Mouse (Mus musculus): Measurements from ENCODE around the gene Ryr3.

Ryr3 gene

GRCm38 (mm10) chr2:112767665-112768064, 449.2 kb downstream of the Ryr3 start:
- no peak for DNase-seq

GRCm38 (mm10) chr2:112765046-112765445, 451.9 kb downstream of the Ryr3 start:
- peak; percentile 9 for DNase-seq

GRCm38 (mm10) chr2:112764274-112764673, 452.6 kb downstream of the Ryr3 start:
- no peak for DNase-seq

- no peak for DNase-seq
Observed at GRCm38 (mm10) chr2:112762006-112762405, 454.9 kb downstream of the Ryr3 start.

- DNase-seq = no peak
Observed at GRCm38 (mm10) chr2:112761196-112761913, 455.5 kb downstream of the Ryr3 start.

- DNase-seq = no peak
Observed at GRCm38 (mm10) chr2:112760692-112761091, 456.2 kb downstream of the Ryr3 start.

GRCm38 (mm10) chr2:112759678-112760077, 457.2 kb downstream of the Ryr3 start:
- no peak for DNase-seq

- DNase-seq = no peak
Observed at GRCm38 (mm10) chr2:112758732-112759131, 458.2 kb downstream of the Ryr3 start.

- DNase-seq = no peak
Observed at GRCm38 (mm10) chr2:112753316-112753715, 463.6 kb downstream of the Ryr3 start.

- no peak for DNase-seq
Observed at GRCm38 (mm10) chr2:112751416-112751815, 465.5 kb downstream of the Ryr3 start.

GRCm38 (mm10) chr2:112748532-112748931, 468.4 kb downstream of the Ryr3 start:
- no peak for DNase-seq

- no peak for DNase-seq
Observed at GRCm38 (mm10) chr2:112732942-112733341, 484.0 kb downstream of the Ryr3 start.

- no peak for DNase-seq
Observed at GRCm38 (mm10) chr2:112727842-112728241, 489.1 kb downstream of the Ryr3 start.

- DNase-seq = no peak
Observed at GRCm38 (mm10) chr2:112721217-112721616, 495.7 kb downstream of the Ryr3 start.

GRCm38 (mm10) chr2:112720715-112721114, 496.2 kb downstream of the Ryr3 start:
- no peak for DNase-seq

GRCm38 (mm10) chr2:112714648-112715047, 502.2 kb downstream of the Ryr3 start:
- no peak for DNase-seq

GRCm38 (mm10) chr2:112681817-112682216, 535.1 kb downstream of the Ryr3 start:
- no peak for DNase-seq

GRCm38 (mm10) chr2:112677246-112677645, 539.6 kb downstream of the Ryr3 start:
- DNase-seq = no peak

GRCm38 (mm10) chr2:112676721-112677120, 540.2 kb downstream of the Ryr3 start:
- DNase-seq = no peak

- DNase-seq = no peak
Observed at GRCm38 (mm10) chr2:112676175-112676574, 540.7 kb downstream of the Ryr3 start.

GRCm38 (mm10) chr2:112669461-112669860, 547.4 kb downstream of the Ryr3 start:
- DNase-seq = no peak

- DNase-seq = no peak
Observed at GRCm38 (mm10) chr2:112656131-112656530, 560.8 kb downstream of the Ryr3 start.

- no peak for DNase-seq
Observed at GRCm38 (mm10) chr2:112653836-112654235, 563.1 kb downstream of the Ryr3 start.

- DNase-seq = peak; percentile 67
Observed at GRCm38 (mm10) chr2:112637206-112637605, 579.7 kb downstream of the Ryr3 start.

- no peak for DNase-seq
Observed at GRCm38 (mm10) chr2:112632536-112632935, 584.4 kb downstream of the Ryr3 start.
